Mouse (Mus musculus): ENCODE results near the gene Mrpl57.

Mrpl57 gene

GRCm38 (mm10) chr14:57861987-57862412 is 36.0 kb downstream of the Mrpl57 start:
- DNase-seq: no peak

- DNase-seq: no peak
These were observed 37.1 kb downstream of the Mrpl57 start for GRCm38 (mm10) chr14:57863129-57863528.

- no peak for DNase-seq
These were observed 39.2 kb downstream of the Mrpl57 start for GRCm38 (mm10) chr14:57865256-57865655.

- DNase-seq: peak; percentile 30 to 46
These were observed 40.7 kb downstream of the Mrpl57 start for GRCm38 (mm10) chr14:57866676-57867276.

- no peak for DNase-seq
These were observed 51.9 kb downstream of the Mrpl57 start for GRCm38 (mm10) chr14:57877921-57878320.

All from cerebellum, postnatal 25 days (tissue).